Mouse (Mus musculus) neural tube, embryonic 12.5 days (tissue): ENCODE results near the gene Pradc1. TPM values are rescaled to one million over a fixed set of nuclear protein-coding genes. Genes with fewer than 3 reads are reported as not detected.
A peak's percentile ranks its signal among the peaks of the same experiment; 100 is the strongest.

ENCODE experiments used
- ATAC-seq: fragments of 200-750 bp; cut with Nextera tagmentation; 2 replicates; pipeline ENCODE4 v1.8.0; 2017; ENCODE audit warnings: low read depth, mild to moderate bottlenecking, moderate TSS enrichment, moderate library complexity; ENCODE audit not compliant: low FRiP score
- H3K27ac ChIP-seq: fragments of 300-500 bp; sonication (generic); 2 replicates; pipeline ENCODE4 v1.5.1; 2016
- H3K27me3 ChIP-seq: fragments of 300-500 bp; sonication (generic); replicated peaks from 2 replicates; pipeline ENCODE4 v1.6.1; 2016; ENCODE audit warnings: mild to moderate bottlenecking
- H3K36me3 ChIP-seq: fragments of 300-500 bp; sonication (generic); 2 replicates; pipeline ENCODE4 v1.6.1; 2016; ENCODE audit warnings: mild to moderate bottlenecking
- H3K4me1 ChIP-seq: fragments of 300-500 bp; sonication (generic); 2 replicates; pipeline ENCODE4 v1.6.1; 2016
- H3K4me2 ChIP-seq: fragments of 300-500 bp; sonication (generic); replicated peaks from 2 replicates; pipeline ENCODE4 v1.6.1; 2016; ENCODE audit warnings: mild to moderate bottlenecking
- H3K4me3 ChIP-seq: fragments of 300-500 bp; sonication (generic); 2 replicates; pipeline ENCODE4 v1.5.1; 2016
- H3K9ac ChIP-seq: fragments of 300-500 bp; sonication (generic); 2 replicates; pipeline ENCODE4 v1.6.1; 2016; ENCODE audit warnings: mild to moderate bottlenecking
- H3K9me3 ChIP-seq: fragments of 300-500 bp; sonication (generic); 2 replicates; pipeline ENCODE4 v1.6.1; 2016; ENCODE audit warnings: mild to moderate bottlenecking
- WGBS: fragments of 180-500 bp; shearing (Covaris S2); methylation state at CpG from one replicate; pipeline ENCODE4 v1.1.7; 2016; 5-methylcytosine and 5-hydroxymethylcytosine counted together
- polyA plus RNA-seq: library from polyadenylated mRNA; unstranded; fragments of >200 nt; fragmentation: Nextera tagmentation; extraction: Ambion mirVana; gene quantifications from 2 replicates; pipeline ENCODE4 v1.2.1, GENCODE M21; 2016

Pradc1 gene
- polyA plus RNA-seq, 1 experiment from 2014 or later = 29.0 TPM

DNA sequence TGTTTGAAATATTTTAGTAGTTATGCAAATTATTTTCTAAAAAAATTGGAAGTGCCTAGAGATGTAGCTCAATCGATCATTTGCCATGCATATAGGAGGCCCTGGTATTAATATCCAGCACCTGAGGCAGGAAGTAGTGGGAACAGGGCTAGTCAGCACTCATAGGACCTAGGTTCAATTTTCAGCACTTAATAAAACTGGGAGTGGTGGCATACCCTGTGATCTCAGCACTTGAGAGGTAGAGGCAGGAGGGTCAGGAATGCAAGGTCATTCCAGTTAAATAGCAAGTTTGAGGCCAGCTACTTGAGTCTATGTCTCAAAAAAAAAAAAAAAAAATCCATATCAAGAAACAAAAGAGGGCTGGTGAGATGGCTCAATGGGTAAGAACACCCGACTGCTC, 32.6 kb downstream of the Pradc1 start:
- 93% methylated on average over 2 of the region's 2 CpGs for WGBS
- H3K27ac ChIP-seq = no peak overlapping the region
- no peak overlapping the region for H3K4me2 ChIP-seq
- H3K36me3 ChIP-seq = no peaks in the 10 kb centered on the region
- H3K27me3 ChIP-seq = peaks cover 11% of the 10 kb centered on the region; the same call in 1 of the 2 replicates
- H3K4me1 ChIP-seq = 0 out of 2 replicates have a peak, but pooled peaks cover 4% of the 10 kb centered on the region
- H3K9me3 ChIP-seq = no peaks in the 10 kb centered on the region
- ATAC-seq = no peak
- no peak overlapping the region for H3K9ac ChIP-seq
- no peak overlapping the region for H3K4me3 ChIP-seq

DNA sequence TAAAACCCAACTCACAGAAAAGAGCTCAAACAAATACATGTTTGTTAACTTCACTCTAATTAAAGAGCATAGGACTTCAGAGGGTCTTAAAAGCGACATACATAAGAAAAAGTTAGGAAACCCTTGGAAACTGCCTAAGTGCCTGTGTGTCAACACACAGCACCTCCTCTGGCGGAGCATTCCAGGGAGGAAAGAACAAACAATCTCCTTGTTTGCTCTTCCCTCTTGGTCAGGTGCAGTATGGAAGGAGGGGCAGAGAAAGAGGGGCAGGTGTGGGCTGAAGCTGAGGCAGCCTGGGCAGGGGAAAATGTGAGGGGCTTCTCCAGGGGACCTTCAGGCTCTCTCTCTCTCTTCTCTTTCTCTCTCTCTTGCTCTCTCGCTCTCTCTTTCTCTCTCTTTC, 35.9 kb downstream of the Pradc1 start:
- no peaks in the 10 kb centered on the region for H3K4me1 ChIP-seq
- ATAC-seq = no peak
- no peaks in the 10 kb centered on the region for H3K36me3 ChIP-seq
- no peaks in the 10 kb centered on the region for H3K27me3 ChIP-seq
- H3K27ac ChIP-seq = no peak overlapping the region
- no peak overlapping the region for H3K4me2 ChIP-seq
- no peak overlapping the region for H3K4me3 ChIP-seq
- no peak overlapping the region for H3K9ac ChIP-seq
- H3K9me3 ChIP-seq = no peaks in the 10 kb centered on the region
- WGBS = 61% methylated on average over 3 of the region's 3 CpGs

DNA sequence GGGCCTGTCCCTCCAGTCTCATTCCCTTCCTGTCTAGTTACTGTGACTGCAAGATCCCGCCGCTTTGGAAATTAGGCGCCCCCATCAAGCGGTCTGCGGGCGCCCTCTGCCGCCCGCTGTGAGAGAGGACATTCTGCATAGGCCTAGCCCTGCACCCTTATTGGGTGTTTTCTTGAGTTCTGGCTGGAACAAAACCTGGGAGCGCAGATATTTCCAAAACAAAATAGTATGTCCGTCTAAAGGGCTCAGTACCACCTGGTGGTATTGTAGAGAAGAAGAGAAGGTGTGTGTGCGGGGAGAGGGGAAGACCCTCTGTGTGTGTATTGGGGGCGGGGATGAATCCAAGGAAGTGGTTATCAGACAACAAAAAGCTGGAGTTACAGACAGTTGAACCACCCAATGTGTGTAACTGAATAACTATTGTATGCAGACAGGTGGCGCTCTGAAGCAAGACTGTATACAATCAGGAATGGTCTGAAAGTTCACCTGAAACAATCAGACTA, 40.9 kb downstream of the Pradc1 start:
- WGBS = 11% methylated on average over 13 of the region's 13 CpGs
- H3K27me3 ChIP-seq = peaks cover 43% of the 10 kb centered on the region
- no peaks in the 10 kb centered on the region for H3K36me3 ChIP-seq
- no peaks in the 10 kb centered on the region for H3K9me3 ChIP-seq
- ATAC-seq = peak; percentile 68; the same call in 1 of the 2 replicates
- H3K4me3 ChIP-seq = no peak overlapping the region
- no peak overlapping the region for H3K27ac ChIP-seq
- no peak overlapping the region for H3K9ac ChIP-seq
- H3K4me1 ChIP-seq = peaks cover 7% of the 10 kb centered on the region; the same call in 1 of the 2 replicates
- H3K4me2 ChIP-seq = no peak overlapping the region

DNA sequence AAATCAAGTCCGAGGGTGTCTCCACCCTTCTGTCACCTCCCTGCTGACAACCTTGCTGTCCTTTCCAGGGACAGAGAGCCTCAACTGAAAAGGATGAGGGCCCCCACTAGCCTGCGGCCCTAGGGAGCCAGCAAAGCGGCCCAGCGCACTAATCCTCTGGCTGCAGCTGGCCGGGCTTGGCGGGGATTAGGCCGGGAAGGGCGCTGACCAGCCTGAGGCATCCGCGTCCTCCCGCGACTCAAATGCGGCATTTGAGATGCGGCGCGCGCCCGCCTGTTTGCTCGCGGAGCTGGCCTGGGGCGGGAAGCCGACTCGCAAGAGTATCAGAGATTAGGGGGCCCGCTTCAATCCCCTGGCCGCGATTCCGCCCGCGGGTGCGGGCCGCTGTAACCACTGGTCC, 42.8 kb downstream of the Pradc1 start:
- Histone ChIP-seq H3K4me2 (peak overlapping the region; percentile 52), H3K9ac (0 out of 2 replicates have a peak overlapping the region, but pooled peaks have one; percentile 26), H3K27me3 (peaks cover 45% of the 10 kb centered on the region), H3K4me3 (peak overlapping the region; percentile 15; the same call in 1 of the 2 replicates), H3K27ac (no peak overlapping the region), H3K36me3 (no peaks in the 10 kb centered on the region), H3K9me3 (no peaks in the 10 kb centered on the region), H3K4me1 (peaks cover 7% of the 10 kb centered on the region; the same call in 1 of the 2 replicates)
- 1% methylated on average over 31 of the region's 31 CpGs for WGBS
- ATAC-seq = no peak

DNA sequence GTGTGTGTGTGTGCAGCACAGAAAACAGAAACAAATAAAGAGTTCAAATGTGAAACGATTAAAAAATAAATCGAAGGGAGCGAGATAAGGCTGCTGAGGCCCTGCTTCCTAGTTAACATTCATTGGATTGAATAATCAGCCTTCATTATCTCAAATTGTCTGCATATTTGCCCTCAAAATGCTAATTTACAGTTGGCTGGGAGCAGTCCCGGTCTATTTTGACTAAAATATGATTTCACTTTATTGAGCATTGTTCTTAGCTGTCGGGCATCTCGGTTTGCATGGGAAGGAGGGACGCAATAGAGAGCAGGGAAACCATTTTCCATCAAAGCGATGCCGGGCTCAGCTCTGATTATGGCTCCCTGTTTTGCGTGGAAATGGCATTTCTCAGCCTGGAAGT, 48.7 kb downstream of the Pradc1 start:
- Histone ChIP-seq H3K9ac (no peak overlapping the region), H3K27ac (no peak overlapping the region), H3K4me1 (no peaks in the 10 kb centered on the region), H3K27me3 (peaks cover 19% of the 10 kb centered on the region), H3K9me3 (no peaks in the 10 kb centered on the region), H3K4me2 (no peak overlapping the region), H3K4me3 (no peak overlapping the region), H3K36me3 (no peaks in the 10 kb centered on the region)
- no peak for ATAC-seq
- 81% methylated on average over 10 of the region's 10 CpGs for WGBS

DNA sequence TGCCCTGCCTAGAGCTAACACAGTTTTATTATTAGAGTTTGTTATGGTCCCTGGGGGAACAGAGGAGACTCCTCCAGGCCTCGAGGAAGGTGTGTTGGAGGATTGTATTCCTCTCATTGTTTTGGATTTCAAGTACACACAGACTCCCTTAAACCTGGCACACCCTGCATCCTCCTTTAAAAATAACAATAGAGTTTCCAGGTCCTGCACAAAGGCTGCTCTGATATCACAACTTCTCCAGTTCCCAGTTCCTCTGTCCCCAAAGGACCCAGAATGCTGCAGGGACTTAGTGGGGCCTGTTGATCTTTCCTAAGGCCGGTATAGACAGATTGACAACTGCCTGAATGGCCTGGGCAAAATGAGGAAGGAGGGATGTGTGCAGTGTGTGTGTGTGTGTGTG, 49.2 kb downstream of the Pradc1 start:
- Histone ChIP-seq H3K4me2 (no peak overlapping the region), H3K36me3 (no peaks in the 10 kb centered on the region), H3K9ac (no peak overlapping the region), H3K9me3 (no peaks in the 10 kb centered on the region), H3K27me3 (peaks cover 15% of the 10 kb centered on the region), H3K27ac (no peak overlapping the region), H3K4me3 (no peak overlapping the region), H3K4me1 (no peaks in the 10 kb centered on the region)
- no peak for ATAC-seq
- 51% methylated on average over 2 of the region's 2 CpGs for WGBS

DNA sequence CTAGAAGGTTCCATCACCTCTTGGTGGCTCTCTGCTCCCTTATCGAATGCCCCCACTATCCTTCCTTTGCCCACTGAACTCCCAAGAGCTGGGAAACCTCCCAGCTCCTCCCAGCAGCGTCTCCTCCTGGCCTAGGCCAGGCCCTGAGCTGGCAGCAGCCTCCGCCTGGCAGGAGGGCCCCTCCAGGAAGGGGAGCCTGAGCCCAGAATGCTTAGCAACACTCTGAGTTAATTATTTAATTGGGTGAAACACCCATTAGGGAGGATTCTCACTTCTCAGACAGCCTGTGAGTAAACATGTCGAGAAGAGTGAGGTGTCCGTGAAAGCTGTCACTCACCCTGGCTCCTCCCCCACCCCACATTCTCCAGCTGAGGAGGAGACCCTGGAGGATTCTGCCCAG, 52.1 kb downstream of the Pradc1 start:
- 30% methylated on average over 5 of the region's 5 CpGs for WGBS
- peaks cover 2% of the 10 kb centered on the region; the same call in 1 of the 2 replicates for H3K27me3 ChIP-seq
- H3K4me2 ChIP-seq = no peak overlapping the region
- H3K4me3 ChIP-seq = no peak overlapping the region
- H3K4me1 ChIP-seq = no peaks in the 10 kb centered on the region
- H3K36me3 ChIP-seq = no peaks in the 10 kb centered on the region
- H3K9ac ChIP-seq = no peak overlapping the region
- H3K27ac ChIP-seq = no peak overlapping the region
- no peak for ATAC-seq
- no peaks in the 10 kb centered on the region for H3K9me3 ChIP-seq

DNA sequence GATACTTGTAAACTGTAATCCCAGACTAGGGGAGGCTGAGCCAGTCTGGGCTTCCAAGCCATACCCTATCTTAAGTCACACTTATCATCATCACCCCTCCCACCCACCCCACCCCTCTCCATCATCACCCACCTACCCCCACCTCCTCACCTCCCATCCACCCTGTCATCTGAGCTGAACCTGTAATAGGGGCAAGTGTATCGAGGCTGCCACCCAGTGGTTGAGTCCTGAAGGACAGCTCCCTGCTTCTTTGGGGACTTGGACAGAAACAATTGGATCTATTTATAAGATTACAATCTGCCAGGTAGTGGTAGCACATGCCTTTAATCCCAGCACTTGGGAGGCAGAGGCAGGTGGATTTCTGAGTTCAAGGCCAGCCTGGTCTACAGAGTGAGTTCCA, 54.6 kb downstream of the Pradc1 start:
- ATAC-seq = no peak
- Histone ChIP-seq H3K9ac (no peak overlapping the region), H3K27me3 (peaks cover 2% of the 10 kb centered on the region; the same call in 1 of the 2 replicates), H3K4me3 (no peak overlapping the region), H3K4me2 (no peak overlapping the region), H3K36me3 (no peaks in the 10 kb centered on the region), H3K27ac (no peak overlapping the region), H3K9me3 (no peaks in the 10 kb centered on the region), H3K4me1 (no peaks in the 10 kb centered on the region)
- WGBS = 47% methylated on average over 1 of the region's 1 CpGs

Other genes starting within 250 kb of the Pradc1 start
- 9.1 and 11.7 TPM in 2 replicates for gene Sfxn5, start 118.5 kb downstream of the Pradc1 start, polyA plus RNA-seq
- 9.0 and 9.4 TPM in 2 replicates for gene Rab11fip5, start 77.3 kb downstream of the Pradc1 start, polyA plus RNA-seq
- not detected in 2 replicates for gene Noto, start 28.1 kb downstream of the Pradc1 start, polyA plus RNA-seq
- gene Smyd5, start 20.0 kb downstream of the Pradc1 start, polyA plus RNA-seq = 51.4 and 54.2 TPM in 2 replicates
- 585 and 590 TPM in 2 replicates for gene Cct7, start 456 bp downstream of the Pradc1 start, polyA plus RNA-seq
- gene Fbxo41, start 51.0 kb upstream of the Pradc1 start, polyA plus RNA-seq = 2.6 and 2.7 TPM in 2 replicates
- gene Egr4, start 61.6 kb upstream of the Pradc1 start, polyA plus RNA-seq = not detected in 2 replicates
- gene Alms1, start 135.6 kb upstream of the Pradc1 start, polyA plus RNA-seq = 5.9 and 6.7 TPM in 2 replicates